Mouse (Mus musculus) liver, embryonic 11.5 days (tissue): ENCODE measurements at regions not wholly inside any gene's neighbourhood (a gene's known extent, or its start where the extent isn't known, plus 50 kb on each side); places are given as distances from the start of the nearest gene placed in this dataset.

Experiments used
- ATAC-seq: fragments of 200-750 bp; cut with Nextera tagmentation; replicated peaks from 2 replicates; pipeline ENCODE4 v1.8.0; 2017; ENCODE audit warnings: moderate number of reproducible peaks, mild to moderate bottlenecking, moderate TSS enrichment, moderate library complexity; ENCODE audit not compliant: low FRiP score
- DNase-seq: peaks from one replicate; pipeline ENCODE4 v3.0.0-alpha.2; 2017; ENCODE audit warnings: low spot score
- H3K27ac ChIP-seq: fragments of 300-500 bp; sonication (generic); 2 replicates; pipeline ENCODE4 v1.5.1; 2014; ENCODE audit warnings: mild to moderate bottlenecking, low read depth, low read length, control low read depth
- H3K27me3 ChIP-seq: fragments of 300-500 bp; sonication (generic); replicated peaks from 2 replicates; pipeline ENCODE4 v1.6.1; 2014; ENCODE audit warnings: low read length, mixed read lengths; ENCODE audit not compliant: control insufficient read depth, insufficient read depth
- H3K36me3 ChIP-seq: fragments of 300-500 bp; sonication (generic); 2 replicates; pipeline ENCODE4 v1.6.1; 2014; ENCODE audit warnings: mild to moderate bottlenecking, low read length, moderate library complexity, mixed read lengths; ENCODE audit not compliant: control insufficient read depth, insufficient read depth
- H3K4me1 ChIP-seq: fragments of 300-500 bp; sonication (generic); replicated peaks from 2 replicates; pipeline ENCODE4 v1.6.1; 2014; ENCODE audit warnings: low read length, mixed read lengths; ENCODE audit not compliant: control insufficient read depth, insufficient read depth
- H3K4me2 ChIP-seq: fragments of 300-500 bp; sonication (generic); 2 replicates; pipeline ENCODE4 v1.6.1; 2014; ENCODE audit warnings: mild to moderate bottlenecking, control low read depth, moderate library complexity
- H3K4me3 ChIP-seq: fragments of 300-500 bp; sonication (generic); 2 replicates; pipeline ENCODE4 v1.5.1; 2014; ENCODE audit warnings: low read depth, low read length, control low read depth
- H3K9ac ChIP-seq: fragments of 300-500 bp; sonication (generic); 2 replicates; pipeline ENCODE4 v1.6.1; 2014; ENCODE audit warnings: low read depth, low read length, control low read depth
- H3K9me3 ChIP-seq: fragments of 300-500 bp; sonication (generic); 2 replicates; pipeline ENCODE4 v1.6.1; 2016; ENCODE audit warnings: low read length, inconsistent platforms, mixed read lengths; ENCODE audit not compliant: control insufficient read depth
- WGBS: fragments of 180-500 bp; shearing (Covaris S2); extraction: QIAGEN DNeasy Blood & Tissue Kit; methylation state at CpG from one replicate; pipeline ENCODE4 v1.1.7; 2014; 5-methylcytosine and 5-hydroxymethylcytosine counted together

DNA sequence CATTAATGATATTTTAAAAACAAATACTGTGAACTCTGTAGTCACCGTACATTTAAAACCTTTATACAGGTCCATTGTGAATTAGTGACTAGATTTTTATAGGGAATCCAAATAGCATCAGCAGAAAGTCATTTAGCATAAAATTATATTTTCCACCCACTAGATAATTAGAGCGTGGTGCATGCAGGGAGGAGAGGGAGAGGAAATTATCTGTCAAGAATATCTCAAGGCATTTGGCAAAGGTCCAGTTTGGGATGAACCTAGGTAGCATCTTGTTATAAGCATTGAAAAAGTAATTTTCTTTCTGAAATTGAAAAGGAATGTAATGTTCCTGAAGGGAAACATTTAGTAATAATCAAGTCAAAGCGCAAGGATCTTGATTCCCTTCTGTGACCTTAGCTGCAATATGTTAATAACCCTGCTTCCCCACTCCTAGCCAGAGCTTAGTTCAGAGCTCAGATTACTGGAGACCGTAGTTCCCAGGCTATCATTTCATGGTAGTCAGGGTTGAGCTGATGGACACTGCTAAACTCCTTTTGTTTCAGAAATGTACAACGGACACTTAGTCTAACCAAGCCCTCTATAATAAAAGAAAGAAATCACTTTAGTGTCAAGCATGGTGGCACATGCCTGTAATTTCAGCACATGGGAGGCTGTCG lies 200.8 kb upstream of the Slc39a10 start:
- no peaks in the 10 kb centered on the region for H3K4me1 ChIP-seq
- ATAC-seq: no peak
- no peak overlapping the region for H3K27ac ChIP-seq
- WGBS: 71% methylated on average over 6 of the region's 6 CpGs
- no peak overlapping the region for H3K4me2 ChIP-seq
- H3K9ac ChIP-seq: no peak overlapping the region
- H3K9me3 ChIP-seq: no peaks in the 10 kb centered on the region
- H3K4me3 ChIP-seq: no peak overlapping the region
- DNase-seq: no peak
- H3K36me3 ChIP-seq: no peaks in the 10 kb centered on the region
- no peaks in the 10 kb centered on the region for H3K27me3 ChIP-seq

- Histone ChIP-seq H3K4me2 (no peak overlapping the region), H3K9ac (no peak overlapping the region), H3K36me3 (no peaks in the 10 kb centered on the region), H3K9me3 (no peaks in the 10 kb centered on the region), H3K4me3 (no peak overlapping the region), H3K27me3 (no peaks in the 10 kb centered on the region), H3K27ac (no peak overlapping the region), H3K4me1 (no peaks in the 10 kb centered on the region)
- ATAC-seq (no peak), DNase-seq (no peak)
- WGBS: 87% methylated on average over 7 of the region's 7 CpGs
Observed at GRCm38 (mm10) chr1:47076423-47076822, 183.8 kb upstream of the Slc39a10 start.

DNA sequence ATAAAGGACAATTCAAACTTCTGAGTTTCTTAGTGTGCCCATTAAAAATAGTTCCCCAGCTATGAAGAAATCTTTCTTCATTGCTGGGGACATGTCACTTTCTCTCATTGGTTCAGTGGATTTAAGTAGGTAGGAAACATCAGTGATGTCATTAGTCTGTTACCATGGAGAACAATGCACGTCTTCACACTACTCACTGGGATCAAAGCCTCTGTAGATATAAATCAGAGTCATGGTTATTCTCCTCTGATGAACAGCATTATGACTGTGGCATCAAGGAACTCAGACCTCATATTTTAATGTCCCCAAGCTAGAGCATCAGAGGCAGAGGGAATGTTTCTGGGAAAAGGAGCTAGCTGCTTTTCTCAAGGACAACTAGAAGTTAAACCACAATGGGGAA lies 165.5 kb upstream of the Slc39a10 start:
- H3K4me2 ChIP-seq: no peak overlapping the region
- H3K27ac ChIP-seq: no peak overlapping the region
- H3K36me3 ChIP-seq: no peaks in the 10 kb centered on the region
- no peaks in the 10 kb centered on the region for H3K4me1 ChIP-seq
- ATAC-seq: no peak
- 57% methylated on average over 1 of the region's 1 CpGs for WGBS
- H3K27me3 ChIP-seq: no peaks in the 10 kb centered on the region
- H3K4me3 ChIP-seq: no peak overlapping the region
- DNase-seq: no peak
- no peaks in the 10 kb centered on the region for H3K9me3 ChIP-seq
- H3K9ac ChIP-seq: no peak overlapping the region

DNA sequence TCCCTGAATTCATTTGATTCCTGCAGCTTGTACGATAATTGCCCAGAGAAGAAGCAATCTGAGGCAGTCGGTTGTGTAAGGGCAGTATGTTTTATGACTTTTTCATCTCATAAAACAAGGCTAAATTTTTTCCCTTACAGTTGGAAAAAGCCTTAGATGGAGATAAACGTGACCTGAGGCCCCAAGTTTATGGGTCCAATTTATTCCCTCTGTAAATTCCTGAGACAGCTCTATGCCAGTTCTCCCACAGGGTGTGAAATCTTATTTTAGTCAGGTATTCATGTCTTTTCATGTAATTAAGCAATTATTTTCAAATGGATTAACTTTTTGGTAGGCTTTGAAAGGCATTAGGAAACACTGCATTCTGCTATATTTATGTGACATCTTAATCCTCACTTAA lies 164.7 kb upstream of the Slc39a10 start:
- no peak for ATAC-seq
- no peaks in the 10 kb centered on the region for H3K4me1 ChIP-seq
- no peak for DNase-seq
- no peak overlapping the region for H3K4me3 ChIP-seq
- no peaks in the 10 kb centered on the region for H3K9me3 ChIP-seq
- H3K4me2 ChIP-seq: no peak overlapping the region
- no peak overlapping the region for H3K9ac ChIP-seq
- no peaks in the 10 kb centered on the region for H3K36me3 ChIP-seq
- no peak overlapping the region for H3K27ac ChIP-seq
- no peaks in the 10 kb centered on the region for H3K27me3 ChIP-seq
- 68% methylated on average over 3 of the region's 3 CpGs for WGBS

DNA sequence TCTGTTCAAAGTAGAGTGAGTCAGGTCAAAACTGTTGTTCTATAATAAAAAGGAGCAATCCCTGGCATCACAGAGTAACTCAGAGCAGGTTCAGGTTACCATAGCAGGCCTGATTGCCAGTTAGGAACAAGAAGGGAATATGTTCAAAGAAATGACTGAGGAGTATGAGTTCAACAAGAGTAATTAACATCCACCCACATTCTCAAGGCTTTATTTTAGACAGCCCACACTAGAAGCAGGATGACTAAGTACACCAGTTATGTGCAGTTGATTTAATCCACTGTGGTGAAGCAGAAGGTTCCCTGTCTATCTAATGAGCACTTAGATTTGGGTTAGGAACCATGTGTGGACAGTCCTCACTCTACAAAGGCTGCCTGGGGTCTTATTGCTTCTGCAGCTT lies 158.5 kb upstream of the Slc39a10 start:
- no peak overlapping the region for H3K9ac ChIP-seq
- no peak overlapping the region for H3K4me3 ChIP-seq
- H3K4me1 ChIP-seq: no peaks in the 10 kb centered on the region
- no peaks in the 10 kb centered on the region for H3K9me3 ChIP-seq
- H3K27ac ChIP-seq: no peak overlapping the region
- H3K36me3 ChIP-seq: no peaks in the 10 kb centered on the region
- DNase-seq (no peak), ATAC-seq (no peak)
- H3K27me3 ChIP-seq: no peaks in the 10 kb centered on the region
- no peak overlapping the region for H3K4me2 ChIP-seq

DNA sequence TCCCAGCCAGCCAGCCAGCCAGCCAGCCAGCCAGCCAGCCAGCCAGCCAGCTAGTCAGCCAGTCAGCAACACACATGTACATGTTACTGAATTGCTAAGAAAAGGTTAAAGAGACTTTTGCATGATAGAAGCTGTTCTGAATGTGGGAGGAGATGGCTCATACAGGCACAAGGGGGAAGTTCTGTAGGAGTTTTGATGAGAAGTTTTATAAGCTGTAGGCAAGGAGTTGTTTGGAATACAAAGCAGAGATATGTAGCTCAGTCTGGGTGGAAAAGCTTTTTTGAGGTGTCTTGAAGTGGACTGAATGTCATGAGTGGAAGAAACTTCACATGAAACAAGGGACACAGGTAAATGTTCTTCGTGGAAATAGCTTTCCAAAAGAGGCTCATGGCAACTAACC lies 157.8 kb upstream of the Slc39a10 start:
- WGBS: 66% methylated on average over 1 of the region's 1 CpGs
- no peak overlapping the region for H3K9ac ChIP-seq
- no peaks in the 10 kb centered on the region for H3K9me3 ChIP-seq
- H3K27me3 ChIP-seq: no peaks in the 10 kb centered on the region
- H3K36me3 ChIP-seq: no peaks in the 10 kb centered on the region
- no peaks in the 10 kb centered on the region for H3K4me1 ChIP-seq
- DNase-seq (no peak), ATAC-seq (no peak)
- no peak overlapping the region for H3K27ac ChIP-seq
- no peak overlapping the region for H3K4me3 ChIP-seq
- H3K4me2 ChIP-seq: no peak overlapping the region

- ATAC-seq: no peak
- no peaks in the 10 kb centered on the region for H3K36me3 ChIP-seq
- H3K27me3 ChIP-seq: no peaks in the 10 kb centered on the region
- whole genome bisulfite sequencing: 69% methylated on average over 2 of the region's 2 CpGs
- no peak overlapping the region for H3K27ac ChIP-seq
- no peak overlapping the region for H3K4me2 ChIP-seq
- no peak overlapping the region for H3K9ac ChIP-seq
- no peak overlapping the region for H3K4me3 ChIP-seq
- H3K4me1 ChIP-seq: no peaks in the 10 kb centered on the region
- no peaks in the 10 kb centered on the region for H3K9me3 ChIP-seq
- DNase-seq: no peak
Observed at GRCm38 (mm10) chr1:47037576-47037975, 144.9 kb upstream of the Slc39a10 start.

- Histone ChIP-seq H3K4me1 (no peaks in the 10 kb centered on the region), H3K4me3 (no peak overlapping the region), H3K9ac (no peak overlapping the region), H3K27ac (no peak overlapping the region), H3K27me3 (no peaks in the 10 kb centered on the region), H3K4me2 (no peak overlapping the region), H3K36me3 (no peaks in the 10 kb centered on the region), H3K9me3 (no peaks in the 10 kb centered on the region)
- no peak for DNase-seq
- WGBS: 8% methylated on average over 1 of the region's 1 CpGs
- 0 out of 2 replicates have a peak, but pooled peaks have one; percentile 18 for ATAC-seq
Observed at GRCm38 (mm10) chr1:47019356-47019755, 126.7 kb upstream of the Slc39a10 start.

GRCm38 (mm10) chr1:47014526-47014925 lies 121.9 kb upstream of the Slc39a10 start:
- no peaks in the 10 kb centered on the region for H3K36me3 ChIP-seq
- H3K9ac ChIP-seq: no peak overlapping the region
- H3K4me2 ChIP-seq: no peak overlapping the region
- no peak overlapping the region for H3K27ac ChIP-seq
- H3K4me3 ChIP-seq: no peak overlapping the region
- H3K9me3 ChIP-seq: no peaks in the 10 kb centered on the region
- H3K4me1 ChIP-seq: no peaks in the 10 kb centered on the region
- 65% methylated on average over 1 of the region's 1 CpGs for WGBS
- ATAC-seq (no peak), DNase-seq (no peak)
- no peaks in the 10 kb centered on the region for H3K27me3 ChIP-seq
